Mouse (Mus musculus) spleen, adult 12 weeks (tissue): Measurements from ENCODE around the gene Serpine2.

Experiments used
- DNase-seq: peaks from one replicate; pipeline ENCODE4 v3.0.0; 2022; ENCODE audit warnings: low spot score

The Serpine2 gene

GRCm38 (mm10) chr1:79861130-79861942, at the start of gene Serpine2:
Serpine2 (minus strand) TSS chr1:79861180.
- no peak for DNase-seq

GRCm38 (mm10) chr1:79907811-79908210, 46.8 kb upstream of the Serpine2 start:
- DNase-seq = no peak

- no peak for DNase-seq
Observed at GRCm38 (mm10) chr1:79905241-79905640, 44.3 kb upstream of the Serpine2 start.

GRCm38 (mm10) chr1:79902901-79903300, 41.9 kb upstream of the Serpine2 start:
- DNase-seq = no peak

- no peak for DNase-seq
Observed at GRCm38 (mm10) chr1:79882648-79883047, 21.7 kb upstream of the Serpine2 start.

- no peak for DNase-seq
Observed at GRCm38 (mm10) chr1:79874741-79875140, 13.8 kb upstream of the Serpine2 start.

GRCm38 (mm10) chr1:79860411-79861039, 455 bp downstream of the Serpine2 start:
- no peak for DNase-seq

- DNase-seq = no peak
Observed at GRCm38 (mm10) chr1:79859975-79860374, 1.0 kb downstream of the Serpine2 start.

- no peak for DNase-seq
Observed at GRCm38 (mm10) chr1:79859026-79859425, 2.0 kb downstream of the Serpine2 start.

GRCm38 (mm10) chr1:79858389-79858994, 2.5 kb downstream of the Serpine2 start:
- no peak for DNase-seq

GRCm38 (mm10) chr1:79857681-79858388, 3.1 kb downstream of the Serpine2 start:
- no peak for DNase-seq

GRCm38 (mm10) chr1:79856756-79857155, 4.2 kb downstream of the Serpine2 start:
- DNase-seq = no peak

GRCm38 (mm10) chr1:79853527-79853926, 7.5 kb downstream of the Serpine2 start:
- no peak for DNase-seq

GRCm38 (mm10) chr1:79850341-79850740, 10.6 kb downstream of the Serpine2 start:
- no peak for DNase-seq

GRCm38 (mm10) chr1:79848663-79849062, 12.3 kb downstream of the Serpine2 start:
- no peak for DNase-seq

GRCm38 (mm10) chr1:79846891-79847290, 14.1 kb downstream of the Serpine2 start:
- no peak for DNase-seq

- no peak for DNase-seq
Observed at GRCm38 (mm10) chr1:79832719-79833404, 28.1 kb downstream of the Serpine2 start.

GRCm38 (mm10) chr1:79823951-79824633, 36.9 kb downstream of the Serpine2 start:
- no peak for DNase-seq

GRCm38 (mm10) chr1:79822806-79823525, 38.0 kb downstream of the Serpine2 start:
- no peak for DNase-seq

- DNase-seq = no peak
Observed at GRCm38 (mm10) chr1:79819296-79819879, 41.6 kb downstream of the Serpine2 start.
